Mouse (Mus musculus) embryonic facial prominence, embryonic 11.5 days (tissue): ENCODE measurements around the gene Ranbp2. TPM values are rescaled to one million over a fixed set of nuclear protein-coding genes. Genes with fewer than 3 reads are reported as not detected.

ENCODE experiments used
- ATAC-seq: fragments of 200-750 bp; cut with Nextera tagmentation; replicated peaks from 2 replicates; pipeline ENCODE4 v1.8.0; 2017; ENCODE audit warnings: low read depth; ENCODE audit not compliant: insufficient number of reproducible peaks, low FRiP score, low TSS enrichment
- DNase-seq: peaks from one replicate; pipeline ENCODE4 v3.0.0-alpha.2; 2015; ENCODE audit warnings: low spot score
- H3K27ac ChIP-seq: fragments of 300-500 bp; sonication (generic); replicated peaks from 2 replicates; pipeline ENCODE4 v1.5.1; 2014; ENCODE audit warnings: mild to moderate bottlenecking, low read depth, low read length, control low read depth
- H3K27me3 ChIP-seq: fragments of 300-500 bp; sonication (generic); 2 replicates; pipeline ENCODE4 v1.6.1; 2014; ENCODE audit warnings: mild to moderate bottlenecking, low read length, moderate library complexity, mixed read lengths; ENCODE audit not compliant: control insufficient read depth, insufficient read depth
- H3K36me3 ChIP-seq: fragments of 300-500 bp; sonication (generic); replicated peaks from 2 replicates; pipeline ENCODE4 v1.6.1; 2014; ENCODE audit warnings: low read depth, mild to moderate bottlenecking, low read length, moderate library complexity, mixed read lengths; ENCODE audit not compliant: control insufficient read depth, insufficient read depth
- H3K4me1 ChIP-seq: fragments of 300-500 bp; sonication (generic); 2 replicates; pipeline ENCODE4 v1.6.1; 2014; ENCODE audit warnings: low read length, mixed read lengths; ENCODE audit not compliant: control insufficient read depth, insufficient read depth
- H3K4me2 ChIP-seq: fragments of 300-500 bp; sonication (generic); 2 replicates; pipeline ENCODE4 v1.6.1; 2014; ENCODE audit warnings: low read depth, mild to moderate bottlenecking, control low read depth, low read length, moderate library complexity
- H3K4me3 ChIP-seq: fragments of 300-500 bp; sonication (generic); 2 replicates; pipeline ENCODE4 v1.5.1; 2014; ENCODE audit warnings: low read depth, low read length, control low read depth
- H3K9ac ChIP-seq: fragments of 300-500 bp; sonication (generic); replicated peaks from 2 replicates; pipeline ENCODE4 v1.6.1; 2014; ENCODE audit warnings: mild to moderate bottlenecking, control low read depth, low read length
- H3K9me3 ChIP-seq: fragments of 300-500 bp; sonication (generic); replicated peaks from 2 replicates; pipeline ENCODE4 v1.6.1; 2016; ENCODE audit warnings: mild to moderate bottlenecking, low read length, inconsistent platforms, mixed read lengths; ENCODE audit not compliant: control insufficient read depth
- WGBS: fragments of 180-500 bp; shearing (Covaris S2); extraction: QIAGEN DNeasy Blood & Tissue Kit; methylation state at CpG from one replicate; pipeline ENCODE4 v1.1.7; 2014; 5-methylcytosine and 5-hydroxymethylcytosine counted together
- polyA plus RNA-seq: library from polyadenylated mRNA; unstranded; fragments of >200 nt; fragmentation: Nextera tagmentation; extraction: Ambion mirVana; gene quantifications from 2 replicates; pipeline ENCODE4 v1.2.1, GENCODE M21; 2014

The Ranbp2 gene
- polyA plus RNA-seq, 1 experiment from 2014 or later, result 30.8 TPM

GRCm38 (mm10) chr10:58477086-58477755, 30.5 kb downstream of the Ranbp2 start:
- H3K4me1 ChIP-seq, result no peaks in the 10 kb centered on the region
- 95% methylated on average over 5 of the region's 5 CpGs for WGBS
- no peak overlapping the region for H3K4me3 ChIP-seq
- no peak overlapping the region for H3K27ac ChIP-seq
- H3K9me3 ChIP-seq, result no peaks in the 10 kb centered on the region
- H3K9ac ChIP-seq, result no peak overlapping the region
- ATAC-seq, result no peak
- H3K27me3 ChIP-seq, result no peaks in the 10 kb centered on the region
- H3K36me3 ChIP-seq, result peaks cover 6% of the 10 kb centered on the region
- H3K4me2 ChIP-seq, result no peak overlapping the region
- no peak for DNase-seq

- no peak overlapping the region for H3K27ac ChIP-seq
- no peaks in the 10 kb centered on the region for H3K9me3 ChIP-seq
- H3K4me1 ChIP-seq, result no peaks in the 10 kb centered on the region
- H3K9ac ChIP-seq, result no peak overlapping the region
- H3K4me3 ChIP-seq, result no peak overlapping the region
- ATAC-seq (no peak), DNase-seq (no peak)
- peaks cover 6% of the 10 kb centered on the region for H3K36me3 ChIP-seq
- H3K27me3 ChIP-seq, result no peaks in the 10 kb centered on the region
- H3K4me2 ChIP-seq, result no peak overlapping the region
- 98% methylated on average over 2 of the region's 2 CpGs for WGBS
Observed at GRCm38 (mm10) chr10:58478071-58478578, 31.4 kb downstream of the Ranbp2 start.

GRCm38 (mm10) chr10:58479954-58480490, 33.3 kb downstream of the Ranbp2 start:
- no peak overlapping the region for H3K4me2 ChIP-seq
- WGBS, result 92% methylated on average over 4 of the region's 4 CpGs
- peaks cover 13% of the 10 kb centered on the region for H3K36me3 ChIP-seq

GRCm38 (mm10) chr10:58491031-58491430, 44.3 kb downstream of the Ranbp2 start:
- WGBS, result 94% methylated on average over 5 of the region's 5 CpGs
- H3K36me3 ChIP-seq, result peaks cover 2% of the 10 kb centered on the region
- DNase-seq (no peak), ATAC-seq (no peak)
- H3K4me2 ChIP-seq, result no peak overlapping the region
- no peaks in the 10 kb centered on the region for H3K9me3 ChIP-seq
- H3K4me1 ChIP-seq, result no peaks in the 10 kb centered on the region
- H3K27me3 ChIP-seq, result no peaks in the 10 kb centered on the region
- no peak overlapping the region for H3K9ac ChIP-seq
- H3K27ac ChIP-seq, result no peak overlapping the region
- H3K4me3 ChIP-seq, result no peak overlapping the region

More at GRCm38 (mm10) chr10:58479954-58480490, 33.3 kb downstream of the Ranbp2 start:
- H3K9ac ChIP-seq, result no peak overlapping the region
- H3K9me3 ChIP-seq, result no peaks in the 10 kb centered on the region
- no peaks in the 10 kb centered on the region for H3K27me3 ChIP-seq
- no peaks in the 10 kb centered on the region for H3K4me1 ChIP-seq
- no peak for DNase-seq
- no peak overlapping the region for H3K27ac ChIP-seq
- H3K4me3 ChIP-seq, result no peak overlapping the region
- no peak for ATAC-seq

DNA sequence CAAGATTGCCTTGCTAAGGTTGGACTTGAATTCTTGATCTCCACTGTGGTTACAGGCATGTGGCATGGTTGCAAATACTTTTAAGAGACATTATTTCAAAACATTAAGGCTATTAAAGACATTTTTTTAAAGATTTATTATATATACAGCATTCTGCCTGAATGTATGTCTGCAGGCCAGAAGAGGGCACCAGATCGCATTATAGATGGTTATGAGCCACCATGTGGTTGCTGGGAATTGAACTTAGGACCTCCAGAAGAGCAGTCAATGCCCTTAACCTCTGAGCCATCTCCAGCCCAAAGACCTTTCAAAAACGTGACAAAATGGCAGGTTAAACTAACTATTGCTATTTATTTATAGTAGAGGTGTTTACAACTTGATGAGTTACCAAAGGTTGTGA, 48.9 kb downstream of the Ranbp2 start:
- H3K4me2 ChIP-seq, result no peak overlapping the region
- H3K9me3 ChIP-seq, result no peaks in the 10 kb centered on the region
- no peak for ATAC-seq
- no peak for DNase-seq
- no peaks in the 10 kb centered on the region for H3K4me1 ChIP-seq
- no peak overlapping the region for H3K27ac ChIP-seq
- no peak overlapping the region for H3K4me3 ChIP-seq
- H3K27me3 ChIP-seq, result no peaks in the 10 kb centered on the region
- H3K9ac ChIP-seq, result no peak overlapping the region
- H3K36me3 ChIP-seq, result peaks cover 2% of the 10 kb centered on the region
- 89% methylated on average over 2 of the region's 2 CpGs for WGBS

DNA sequence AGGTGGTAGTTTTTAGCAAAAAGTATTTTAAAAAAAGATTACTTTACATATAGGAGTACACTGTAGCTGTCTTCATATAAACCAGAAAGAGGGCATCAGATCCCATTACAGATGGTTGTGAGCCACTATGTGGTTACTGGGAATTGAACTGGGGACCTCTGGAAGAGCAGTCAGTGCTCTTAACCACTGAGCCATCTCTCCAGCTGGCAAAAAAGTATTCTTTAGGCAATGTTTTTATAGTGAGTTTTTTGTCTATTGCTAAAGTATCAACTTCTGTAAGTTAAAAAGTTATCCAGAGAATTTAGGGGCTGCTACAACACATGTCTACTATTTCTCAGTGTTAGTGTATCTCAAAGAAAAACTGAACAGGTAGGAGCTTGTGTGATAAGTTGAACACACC, 50.0 kb downstream of the Ranbp2 start:
- Histone ChIP-seq H3K4me1 (no peaks in the 10 kb centered on the region), H3K36me3 (peaks cover 2% of the 10 kb centered on the region), H3K4me3 (no peak overlapping the region), H3K9me3 (no peaks in the 10 kb centered on the region), H3K9ac (no peak overlapping the region), H3K27me3 (no peaks in the 10 kb centered on the region), H3K4me2 (no peak overlapping the region), H3K27ac (no peak overlapping the region)
- DNase-seq, result no peak
- ATAC-seq, result no peak

- DNase-seq, result peak; percentile 92
- H3K9me3 ChIP-seq, result no peaks in the 10 kb centered on the region
- peak within 1 kb of the TSS; percentile 72 for H3K9ac ChIP-seq
- H3K36me3 ChIP-seq, result no peaks in the 10 kb centered on the region; the same call in 1 of the 2 replicates
- H3K4me3 ChIP-seq, result peak within 1 kb of the TSS; percentile 67
- peak within 1 kb of the TSS; percentile 82 for H3K27ac ChIP-seq
- WGBS, result 2% methylated on average over 50 of the region's 50 CpGs
- H3K4me1 ChIP-seq, result no peaks in the 10 kb centered on the region
- H3K27me3 ChIP-seq, result no peaks in the 10 kb centered on the region
- peak; percentile 99 for ATAC-seq
- H3K4me2 ChIP-seq, result peak within 1 kb of the TSS; percentile 52
Observed at GRCm38 (mm10) chr10:58497320-58498284, 50.9 kb downstream of the Ranbp2 start, which contains the start of gene Ccdc138. TSS of gene Ccdc138 (plus strand) at chr10:58497948.
